Mouse (Mus musculus): Measurements from ENCODE around the gene Mmp15. TPM values are rescaled to one million over a fixed set of nuclear protein-coding genes. Genes with fewer than 3 reads are reported as not detected.
A peak's percentile ranks its signal among the peaks of the same experiment; 100 is the strongest.

Gene Mmp15
- polyA plus RNA-seq, 1 experiment from 2014 or later: 30.1 TPM

GRCm38 (mm10) chr8:95380953-95381352 lies 28.9 kb downstream of the Mmp15 start:
- H3K27me3 ChIP-seq (ENCODE audit: control insufficient read depth, insufficient read depth, low read length): no peaks in the 10 kb centered on the region
- no peaks in the 10 kb centered on the region for H3K9me3 ChIP-seq (replicated peaks; ENCODE audit: control insufficient read depth, low read length)
- H3K36me3 ChIP-seq (ENCODE audit: control insufficient read depth, insufficient read depth): no peaks in the 10 kb centered on the region
- no peak overlapping the region for H3K4me2 ChIP-seq (ENCODE audit: low read depth, low read length)
- H3K4me3 ChIP-seq (ENCODE audit: low read length): no peak overlapping the region
- 0 out of 2 replicates have a peak overlapping the region, but pooled peaks have one; percentile 10 for H3K27ac ChIP-seq (ENCODE audit: low read length)
- no peak for ATAC-seq (replicated peaks; ENCODE audit: extremely low read depth, insufficient read depth, low FRiP score)
- no peak overlapping the region for H3K9ac ChIP-seq (ENCODE audit: low read length)
- peaks cover 14% of the 10 kb centered on the region for H3K4me1 ChIP-seq (ENCODE audit: control insufficient read depth, insufficient read depth, low read length)

- Histone ChIP-seq H3K4me1 (ENCODE audit: control insufficient read depth, insufficient read depth, low read length) (peaks cover 7% of the 10 kb centered on the region), H3K4me3 (ENCODE audit: low read length) (no peak overlapping the region), H3K36me3 (ENCODE audit: control insufficient read depth, insufficient read depth) (no peaks in the 10 kb centered on the region), H3K9me3 (replicated peaks; ENCODE audit: control insufficient read depth, low read length) (no peaks in the 10 kb centered on the region), H3K4me2 (ENCODE audit: low read depth, low read length) (no peak overlapping the region), H3K27me3 (ENCODE audit: control insufficient read depth, insufficient read depth, low read length) (no peaks in the 10 kb centered on the region), H3K27ac (ENCODE audit: low read length) (no peak overlapping the region), H3K9ac (ENCODE audit: low read length) (no peak overlapping the region)
- ATAC-seq (replicated peaks; ENCODE audit: extremely low read depth, insufficient read depth, low FRiP score): no peak
- 78% methylated on average over 3 of the region's 3 CpGs for WGBS
Observed at GRCm38 (mm10) chr8:95381595-95381994, 29.5 kb downstream of the Mmp15 start.

- Histone ChIP-seq H3K9me3 (replicated peaks; ENCODE audit: control insufficient read depth, low read length) (no peaks in the 10 kb centered on the region), H3K4me3 (ENCODE audit: low read length) (no peak overlapping the region), H3K4me2 (ENCODE audit: low read depth, low read length) (no peak overlapping the region), H3K27ac (ENCODE audit: low read length) (no peak overlapping the region), H3K4me1 (ENCODE audit: control insufficient read depth, insufficient read depth, low read length) (no peaks in the 10 kb centered on the region; the same call in 1 of the 2 replicates), H3K27me3 (ENCODE audit: control insufficient read depth, insufficient read depth, low read length) (no peaks in the 10 kb centered on the region), H3K36me3 (ENCODE audit: control insufficient read depth, insufficient read depth) (no peaks in the 10 kb centered on the region), H3K9ac (ENCODE audit: low read length) (no peak overlapping the region)
- 82% methylated on average over 3 of the region's 3 CpGs for WGBS
- no peak for ATAC-seq (replicated peaks; ENCODE audit: extremely low read depth, insufficient read depth, low FRiP score)
Observed at GRCm38 (mm10) chr8:95384501-95384900, 32.4 kb downstream of the Mmp15 start.

GRCm38 (mm10) chr8:95386037-95386436 lies 34.0 kb downstream of the Mmp15 start:
- Histone ChIP-seq H3K4me1 (ENCODE audit: control insufficient read depth, insufficient read depth, low read length) (peaks cover 3% of the 10 kb centered on the region), H3K9ac (ENCODE audit: low read length) (no peak overlapping the region), H3K4me3 (ENCODE audit: low read length) (no peak overlapping the region), H3K9me3 (replicated peaks; ENCODE audit: control insufficient read depth, low read length) (no peaks in the 10 kb centered on the region), H3K27ac (ENCODE audit: low read length) (no peak overlapping the region), H3K4me2 (ENCODE audit: low read depth, low read length) (no peak overlapping the region), H3K36me3 (ENCODE audit: control insufficient read depth, insufficient read depth) (no peaks in the 10 kb centered on the region), H3K27me3 (ENCODE audit: control insufficient read depth, insufficient read depth, low read length) (no peaks in the 10 kb centered on the region)
- 54% methylated on average over 5 of the region's 5 CpGs for WGBS
- no peak for ATAC-seq (replicated peaks; ENCODE audit: extremely low read depth, insufficient read depth, low FRiP score)

GRCm38 (mm10) chr8:95387221-95387620 lies 35.2 kb downstream of the Mmp15 start:
- Histone ChIP-seq H3K4me3 (ENCODE audit: low read length) (no peak overlapping the region), H3K9ac (ENCODE audit: low read length) (no peak overlapping the region), H3K27ac (ENCODE audit: low read length) (no peak overlapping the region), H3K27me3 (ENCODE audit: control insufficient read depth, insufficient read depth, low read length) (no peaks in the 10 kb centered on the region), H3K36me3 (ENCODE audit: control insufficient read depth, insufficient read depth) (no peaks in the 10 kb centered on the region), H3K4me2 (ENCODE audit: low read depth, low read length) (no peak overlapping the region), H3K4me1 (ENCODE audit: control insufficient read depth, insufficient read depth, low read length) (peaks cover 4% of the 10 kb centered on the region), H3K9me3 (replicated peaks; ENCODE audit: control insufficient read depth, low read length) (no peaks in the 10 kb centered on the region)
- no peak for ATAC-seq (replicated peaks; ENCODE audit: extremely low read depth, insufficient read depth, low FRiP score)
- 87% methylated on average over 10 of the region's 10 CpGs for WGBS

GRCm38 (mm10) chr8:95387936-95388335 lies 35.9 kb downstream of the Mmp15 start:
- no peaks in the 10 kb centered on the region for H3K36me3 ChIP-seq (ENCODE audit: control insufficient read depth, insufficient read depth)
- no peak overlapping the region for H3K4me2 ChIP-seq (ENCODE audit: low read depth, low read length)
- H3K27me3 ChIP-seq (ENCODE audit: control insufficient read depth, insufficient read depth, low read length): no peaks in the 10 kb centered on the region
- ATAC-seq (replicated peaks; ENCODE audit: extremely low read depth, insufficient read depth, low FRiP score): no peak
- H3K27ac ChIP-seq (ENCODE audit: low read length): no peak overlapping the region
- peaks cover 7% of the 10 kb centered on the region for H3K4me1 ChIP-seq (ENCODE audit: control insufficient read depth, insufficient read depth, low read length)
- no peak overlapping the region for H3K9ac ChIP-seq (ENCODE audit: low read length)
- 79% methylated on average over 7 of the region's 7 CpGs for WGBS
- no peak overlapping the region for H3K4me3 ChIP-seq (ENCODE audit: low read length)
- no peaks in the 10 kb centered on the region for H3K9me3 ChIP-seq (replicated peaks; ENCODE audit: control insufficient read depth, low read length)

GRCm38 (mm10) chr8:95390312-95390711 lies 38.2 kb downstream of the Mmp15 start:
- H3K9me3 ChIP-seq (replicated peaks; ENCODE audit: control insufficient read depth, low read length): no peaks in the 10 kb centered on the region
- H3K4me1 ChIP-seq (ENCODE audit: control insufficient read depth, insufficient read depth, low read length): peaks cover 18% of the 10 kb centered on the region
- no peak overlapping the region for H3K4me2 ChIP-seq (ENCODE audit: low read depth, low read length)
- H3K27ac ChIP-seq (ENCODE audit: low read length): peak overlapping the region; percentile 9; the same call in 1 of the 2 replicates
- WGBS: 36% methylated on average over 4 of the region's 4 CpGs
- no peak overlapping the region for H3K4me3 ChIP-seq (ENCODE audit: low read length)
- ATAC-seq (replicated peaks; ENCODE audit: extremely low read depth, insufficient read depth, low FRiP score): no peak
- no peak overlapping the region for H3K9ac ChIP-seq (ENCODE audit: low read length)
- H3K36me3 ChIP-seq (ENCODE audit: control insufficient read depth, insufficient read depth): no peaks in the 10 kb centered on the region
- no peaks in the 10 kb centered on the region for H3K27me3 ChIP-seq (ENCODE audit: control insufficient read depth, insufficient read depth, low read length)

GRCm38 (mm10) chr8:95391101-95391500 lies 39.0 kb downstream of the Mmp15 start:
- Histone ChIP-seq H3K36me3 (ENCODE audit: control insufficient read depth, insufficient read depth) (no peaks in the 10 kb centered on the region), H3K9me3 (replicated peaks; ENCODE audit: control insufficient read depth, low read length) (no peaks in the 10 kb centered on the region), H3K27ac (ENCODE audit: low read length) (peak overlapping the region; percentile 28; the same call in 1 of the 2 replicates), H3K9ac (ENCODE audit: low read length) (no peak overlapping the region), H3K4me2 (ENCODE audit: low read depth, low read length) (no peak overlapping the region), H3K27me3 (ENCODE audit: control insufficient read depth, insufficient read depth, low read length) (no peaks in the 10 kb centered on the region), H3K4me1 (ENCODE audit: control insufficient read depth, insufficient read depth, low read length) (peaks cover 24% of the 10 kb centered on the region), H3K4me3 (ENCODE audit: low read length) (no peak overlapping the region)
- WGBS: 63% methylated on average over 7 of the region's 7 CpGs
- no peak for ATAC-seq (replicated peaks; ENCODE audit: extremely low read depth, insufficient read depth, low FRiP score)

GRCm38 (mm10) chr8:95392604-95393003 lies 40.5 kb downstream of the Mmp15 start:
- no peak overlapping the region for H3K4me2 ChIP-seq (ENCODE audit: low read depth, low read length)
- H3K36me3 ChIP-seq (ENCODE audit: control insufficient read depth, insufficient read depth): no peaks in the 10 kb centered on the region
- H3K9me3 ChIP-seq (replicated peaks; ENCODE audit: control insufficient read depth, low read length): no peaks in the 10 kb centered on the region
- no peak overlapping the region for H3K9ac ChIP-seq (ENCODE audit: low read length)
- H3K27me3 ChIP-seq (ENCODE audit: control insufficient read depth, insufficient read depth, low read length): no peaks in the 10 kb centered on the region
- H3K4me1 ChIP-seq (ENCODE audit: control insufficient read depth, insufficient read depth, low read length): peaks cover 37% of the 10 kb centered on the region
- peak; percentile 46 for ATAC-seq (replicated peaks; ENCODE audit: extremely low read depth, insufficient read depth, low FRiP score)
- WGBS: 62% methylated on average over 5 of the region's 5 CpGs
- peak overlapping the region; percentile 77 for H3K27ac ChIP-seq (ENCODE audit: low read length)
- no peak overlapping the region for H3K4me3 ChIP-seq (ENCODE audit: low read length)

All from heart, embryonic 16.5 days (tissue).